Mouse (Mus musculus): ENCODE data around the gene Rbm17.

Rbm17 gene

GRCm38 (mm10) chr2:11597906-11598305 is 6.0 kb downstream of the Rbm17 start:
- CTCF ChIA-PET = no interaction called here

GRCm38 (mm10) chr2:11596690-11597089 is 7.3 kb downstream of the Rbm17 start:
- CTCF ChIA-PET = no interaction called here

GRCm38 (mm10) chr2:11587996-11588395 is 16.0 kb downstream of the Rbm17 start:
- CTCF ChIA-PET = no interaction called here

GRCm38 (mm10) chr2:11579399-11579798 is 24.6 kb downstream of the Rbm17 start:
- CTCF ChIA-PET = no interaction called here

GRCm38 (mm10) chr2:11578187-11578586 is 25.8 kb downstream of the Rbm17 start:
- CTCF ChIA-PET = no interaction called here

- CTCF ChIA-PET = no interaction called here
Observed at GRCm38 (mm10) chr2:11573684-11574083, 30.3 kb downstream of the Rbm17 start.

- CTCF ChIA-PET = no interaction called here
Observed at GRCm38 (mm10) chr2:11571004-11571535, 32.9 kb downstream of the Rbm17 start.

GRCm38 (mm10) chr2:11568471-11568870 is 35.5 kb downstream of the Rbm17 start:
- CTCF ChIA-PET = interaction anchor here (0.6 to 1.3 kb wide), 2 partner anchors 26 to 69 kb away, joined by 4 read pairs; no protein-coding TSS in a partner anchor

GRCm38 (mm10) chr2:11567781-11568362 is 36.1 kb downstream of the Rbm17 start:
- CTCF ChIA-PET = interaction anchor here (0.6 to 1.3 kb wide), 4 partner anchors 10 to 93 kb away, joined by 4 to 8 read pairs (median 4); no protein-coding TSS in a partner anchor

GRCm38 (mm10) chr2:11566898-11567297 is 37.1 kb downstream of the Rbm17 start:
- CTCF ChIA-PET = interaction anchor here (0.6 to 1.3 kb wide), 4 partner anchors 9 to 35 kb away, joined by 3 to 6 read pairs (median 4); no protein-coding TSS in a partner anchor

- CTCF ChIA-PET = no interaction called here
Observed at GRCm38 (mm10) chr2:11566241-11566640, 37.7 kb downstream of the Rbm17 start.

GRCm38 (mm10) chr2:11564768-11565167 is 39.2 kb downstream of the Rbm17 start:
- CTCF ChIA-PET = no interaction called here

GRCm38 (mm10) chr2:11563256-11563655 is 40.7 kb downstream of the Rbm17 start:
- CTCF ChIA-PET = no interaction called here

GRCm38 (mm10) chr2:11558654-11559053 is 45.3 kb downstream of the Rbm17 start:
- CTCF ChIA-PET = interaction anchor here (0.9 kb wide), 1 partner anchor 9 kb away, joined by 4 read pairs; no protein-coding TSS in a partner anchor

GRCm38 (mm10) chr2:11557244-11557643 is 46.7 kb downstream of the Rbm17 start:
- CTCF ChIA-PET = no interaction called here

GRCm38 (mm10) chr2:11555316-11555715 is 48.6 kb downstream of the Rbm17 start:
- CTCF ChIA-PET = interaction anchor here (0.6 kb wide), 1 partner anchor 10 kb away, joined by 10 read pairs; no protein-coding TSS in a partner anchor

- CTCF ChIA-PET = interaction anchor here (1.0 to 1.1 kb wide), 2 partner anchors 10 to 13 kb away, joined by 3 to 4 read pairs; no protein-coding TSS in a partner anchor
Observed at GRCm38 (mm10) chr2:11553471-11554400, 50.2 kb downstream of the Rbm17 start, which contains the start of gene Pfkfb3. TSS of gene Pfkfb3 (minus strand) at chr2:11554077.

GRCm38 (mm10) chr2:11552966-11553451 is 50.9 kb downstream of the Rbm17 start:
- CTCF ChIA-PET = interaction anchor here (0.8 to 1.0 kb wide), 2 partner anchors 14 to 221 kb away, joined by 3 read pairs; no protein-coding TSS in a partner anchor

- CTCF ChIA-PET = interaction anchor here (0.8 to 1.0 kb wide), 2 partner anchors 15 to 221 kb away, joined by 3 read pairs; no protein-coding TSS in a partner anchor
Observed at GRCm38 (mm10) chr2:11552297-11552821, 51.6 kb downstream of the Rbm17 start.

- CTCF ChIA-PET = no interaction called here
Observed at GRCm38 (mm10) chr2:11551726-11552125, 52.2 kb downstream of the Rbm17 start.

GRCm38 (mm10) chr2:11548508-11548907 is 55.4 kb downstream of the Rbm17 start:
- CTCF ChIA-PET = no interaction called here

- CTCF ChIA-PET = interaction anchor here (0.6 to 0.7 kb wide), 2 partner anchors 14 to 1640 kb away, joined by 5 to 8 read pairs; no protein-coding TSS in a partner anchor
Observed at GRCm38 (mm10) chr2:11547609-11548008, 56.3 kb downstream of the Rbm17 start.
